Mouse (Mus musculus) G1E-ER4 (cell line): ENCODE measurements around the gene 3110082I17Rik. TPM values are rescaled to one million over a fixed set of nuclear protein-coding genes. Genes with fewer than 3 reads are reported as not detected.

Experiments
- GATA1 ChIP-seq: IDR thresholded peaks from one replicate; pipeline ENCODE4 v1.8.0; 2012; ENCODE audit warnings: low read length, inconsistent platforms
- polyA plus RNA-seq: library from polyadenylated mRNA; stranded (reverse); fragments of >175 nt; gene quantifications from 2 replicates; pipeline ENCODE4 v1.2.3, GENCODE M21; 2012

The 3110082I17Rik gene
- polyA plus RNA-seq, 1 experiment, result 79.0 TPM

- no peak for TF ChIP-seq GATA1
Measured at GRCm38 (mm10) chr5:139466373-139466772, 6.0 kb upstream of the 3110082I17Rik start.

GRCm38 (mm10) chr5:139464874-139465273 lies 4.5 kb upstream of the 3110082I17Rik start:
- no peak for TF ChIP-seq GATA1

DNA sequence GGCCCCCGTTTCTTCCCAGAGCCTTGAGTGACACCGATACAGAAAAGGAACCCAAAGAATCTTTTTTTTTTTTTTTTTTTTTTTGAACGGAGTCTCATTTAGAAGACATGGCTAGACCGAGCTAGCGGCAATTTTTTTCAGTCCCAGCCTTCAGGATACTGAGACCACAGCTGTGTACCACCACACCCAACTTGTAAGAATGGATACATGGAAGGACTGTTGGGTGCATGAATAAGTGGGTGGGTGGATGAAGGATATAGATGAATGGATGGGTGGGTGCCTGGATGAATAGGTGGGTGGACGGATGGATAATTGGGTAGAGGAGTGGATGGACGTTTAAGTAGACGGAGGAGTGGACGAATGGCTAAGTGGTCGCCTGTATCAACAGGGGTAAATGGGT lies 389 bp downstream of the 3110082I17Rik start:
- TF ChIP-seq GATA1, result no peak

DNA sequence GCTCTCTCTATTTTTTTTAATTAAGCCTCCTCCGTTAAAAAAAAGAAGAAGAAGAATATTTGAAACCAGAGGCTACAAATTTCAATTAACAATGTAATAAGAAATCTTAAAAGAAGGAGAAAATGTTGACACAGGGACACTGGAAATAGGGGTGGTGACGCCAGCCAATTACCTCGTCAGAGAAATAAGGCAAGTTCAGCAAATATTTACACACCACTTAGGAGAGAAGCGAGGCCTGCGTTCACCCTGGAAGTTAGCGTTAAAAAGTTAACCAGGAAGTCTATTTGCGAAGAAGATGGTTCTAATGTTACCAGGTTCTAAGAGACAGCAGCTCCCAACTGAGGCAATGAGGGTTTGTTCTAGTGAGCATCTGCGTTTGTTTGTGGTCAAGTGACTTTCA lies 3.1 kb downstream of the 3110082I17Rik start:
- no peak for TF ChIP-seq GATA1

GRCm38 (mm10) chr5:139455166-139455565 lies 5.2 kb downstream of the 3110082I17Rik start:
- no peak for TF ChIP-seq GATA1

GRCm38 (mm10) chr5:139453031-139453430 lies 7.3 kb downstream of the 3110082I17Rik start:
- TF ChIP-seq GATA1, result no peak

- TF ChIP-seq GATA1, result no peak
Measured at GRCm38 (mm10) chr5:139449926-139450325, 10.4 kb downstream of the 3110082I17Rik start.

DNA sequence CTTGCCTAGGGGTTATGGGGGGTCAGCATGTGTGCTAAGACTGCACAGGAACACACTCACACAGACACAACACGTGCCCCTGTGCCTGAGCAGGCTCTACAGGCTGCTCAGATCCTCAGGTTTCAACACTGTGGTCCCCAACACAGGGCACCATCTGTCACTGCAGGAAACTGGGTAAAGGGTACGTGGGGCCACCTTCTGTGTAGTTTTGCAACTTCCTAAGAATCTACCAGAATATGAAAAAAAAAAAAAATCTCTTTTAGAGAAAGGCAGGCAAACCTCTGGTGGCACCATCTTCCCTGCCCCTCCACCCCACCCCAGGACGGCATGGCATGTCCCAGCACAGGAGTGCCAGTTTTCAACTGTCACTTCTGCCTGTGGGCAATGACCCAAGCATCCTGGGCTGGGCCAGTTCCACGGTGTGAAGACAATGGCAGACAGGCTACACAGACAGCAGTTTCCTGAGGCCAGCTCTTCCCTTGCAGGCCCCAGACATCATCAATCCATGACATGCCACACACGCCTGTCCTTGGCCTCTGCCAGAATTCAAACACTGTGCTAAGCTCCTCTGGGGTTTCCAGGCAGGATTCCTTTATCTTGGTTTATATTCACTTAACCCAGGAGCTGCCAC lies 11.1 kb downstream of the 3110082I17Rik start:
- no peak for TF ChIP-seq GATA1

DNA sequence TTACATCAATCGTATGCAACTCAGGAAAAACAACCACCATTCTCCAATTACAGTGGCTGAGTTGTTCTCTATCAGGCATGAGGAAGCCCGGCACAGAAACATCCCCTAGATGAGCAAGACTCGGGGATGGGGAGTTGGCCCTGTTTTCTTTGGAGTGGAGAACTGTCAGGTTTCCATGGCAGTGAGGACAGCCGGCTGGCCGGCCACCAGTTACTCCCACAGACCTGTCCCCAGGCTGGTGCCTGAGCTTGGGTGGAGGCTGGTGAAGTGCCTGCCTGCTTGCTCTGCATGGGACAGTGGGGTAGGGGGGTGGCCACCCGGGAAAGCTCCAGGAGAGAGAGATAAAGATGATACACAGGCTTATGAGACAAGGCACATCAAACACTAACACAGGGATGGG lies 12.3 kb downstream of the 3110082I17Rik start:
- TF ChIP-seq GATA1, result no peak

DNA sequence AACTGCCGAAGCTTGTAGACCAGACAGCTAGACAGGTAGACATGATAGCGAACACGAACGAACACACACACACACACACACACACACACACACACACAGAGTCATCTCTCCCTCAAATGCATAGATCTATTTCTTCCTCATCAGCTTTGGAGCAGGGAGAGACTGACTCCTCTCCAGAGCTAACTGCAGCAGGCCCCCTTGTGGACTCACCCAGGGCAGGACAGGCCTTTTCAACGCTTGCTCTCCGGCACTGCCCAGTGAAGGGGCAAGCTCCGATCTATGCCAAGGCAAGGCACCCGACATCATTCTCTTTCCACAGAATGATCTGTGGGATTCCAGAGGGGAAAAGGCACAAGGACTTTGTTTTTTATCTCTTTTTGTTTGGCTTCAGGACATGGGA lies 15.1 kb downstream of the 3110082I17Rik start:
- no peak for TF ChIP-seq GATA1

GRCm38 (mm10) chr5:139442962-139443361 lies 17.4 kb downstream of the 3110082I17Rik start:
- no peak for TF ChIP-seq GATA1

DNA sequence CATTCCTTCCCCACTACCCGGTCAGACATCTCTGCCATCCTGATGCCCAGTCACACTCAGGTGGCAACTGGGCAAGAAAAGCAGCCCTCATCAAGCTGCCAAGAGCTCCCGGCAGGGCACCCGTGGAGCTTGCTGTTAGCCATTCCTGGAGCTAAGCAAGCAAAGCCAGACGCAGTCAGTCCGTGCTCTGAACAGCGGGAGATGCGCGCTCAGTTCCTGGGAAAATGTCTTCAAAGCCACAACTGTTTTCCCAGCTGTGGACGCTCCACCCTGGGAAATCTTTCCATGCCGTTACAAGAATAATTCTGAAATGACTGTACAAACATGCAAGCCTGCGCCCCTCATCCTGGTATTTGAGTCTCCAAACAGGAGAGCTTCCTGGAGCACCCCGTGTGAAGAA lies 17.9 kb downstream of the 3110082I17Rik start:
- no peak for TF ChIP-seq GATA1

DNA sequence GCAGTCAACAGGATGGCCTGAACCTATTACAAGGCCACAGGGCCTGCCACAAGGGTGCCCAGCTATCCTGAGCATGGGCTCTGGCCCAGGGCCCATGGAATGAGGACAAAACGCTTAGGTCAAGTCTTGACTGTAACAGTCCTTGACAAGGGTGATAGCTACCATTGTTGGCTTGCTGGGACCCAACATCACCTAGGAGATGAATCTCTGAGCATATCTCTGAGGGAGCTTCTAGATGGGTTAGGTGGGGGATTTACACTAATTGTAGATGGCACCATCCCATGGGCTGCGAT lies 18.7 kb downstream of the 3110082I17Rik start:
- TF ChIP-seq GATA1, result no peak

DNA sequence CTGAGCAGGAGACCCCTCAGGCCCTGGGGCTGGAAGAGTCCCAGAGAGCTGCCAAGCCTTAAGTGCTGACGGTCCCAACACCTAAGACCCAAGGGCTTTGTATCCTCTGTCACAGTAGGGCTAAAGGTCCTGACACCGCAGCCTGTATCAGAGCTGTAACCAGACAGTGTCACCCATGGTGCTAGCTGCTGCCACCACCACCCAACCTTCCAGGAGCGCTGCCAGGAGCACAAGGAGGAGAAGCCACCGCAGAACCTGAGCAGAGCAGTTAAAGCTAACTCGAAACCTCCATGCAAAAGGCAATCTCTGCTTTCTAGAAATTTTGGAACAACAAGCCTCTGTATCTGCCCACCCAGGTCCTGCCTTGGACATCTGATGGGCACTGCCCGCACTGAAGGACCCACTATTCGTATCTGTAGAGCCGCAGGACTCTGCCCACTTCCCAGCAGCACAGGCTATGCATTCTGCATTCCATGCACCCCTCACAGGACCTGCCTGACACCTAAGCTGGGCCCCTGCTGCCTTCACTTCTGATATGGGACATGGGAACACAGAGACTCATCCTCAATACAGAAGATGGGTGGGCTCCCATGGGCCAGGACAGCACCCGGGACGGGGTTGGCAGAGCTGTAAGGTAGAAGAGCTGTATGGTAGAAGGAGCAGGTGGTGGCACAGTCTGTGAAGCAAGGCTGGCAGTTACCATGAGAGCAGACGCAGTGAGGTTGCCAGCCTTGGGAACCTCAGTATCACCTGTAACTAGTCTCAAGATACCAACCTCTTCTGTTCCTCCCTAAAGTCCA lies 19.2 kb downstream of the 3110082I17Rik start:
- no peak for TF ChIP-seq GATA1

DNA sequence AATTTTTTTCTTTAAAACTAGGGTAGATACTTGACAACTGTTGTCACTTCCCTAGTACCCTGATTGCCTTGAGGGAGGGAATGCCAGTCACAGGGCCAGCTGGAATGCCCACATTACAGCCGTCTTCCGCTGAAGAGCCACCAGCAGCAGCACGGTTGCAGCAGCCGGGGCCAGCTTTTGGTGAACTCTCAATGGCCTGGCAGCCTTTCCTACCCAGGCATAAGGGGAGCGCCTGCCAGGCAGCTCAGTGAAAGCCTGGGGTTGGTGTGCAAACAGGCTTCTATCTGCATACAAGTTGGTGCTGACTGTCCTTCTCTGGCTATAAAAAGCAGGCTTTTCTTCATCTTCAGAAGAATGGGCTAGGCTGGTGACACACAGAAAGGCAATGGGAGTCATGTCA lies 19.9 kb downstream of the 3110082I17Rik start:
- no peak for TF ChIP-seq GATA1

DNA sequence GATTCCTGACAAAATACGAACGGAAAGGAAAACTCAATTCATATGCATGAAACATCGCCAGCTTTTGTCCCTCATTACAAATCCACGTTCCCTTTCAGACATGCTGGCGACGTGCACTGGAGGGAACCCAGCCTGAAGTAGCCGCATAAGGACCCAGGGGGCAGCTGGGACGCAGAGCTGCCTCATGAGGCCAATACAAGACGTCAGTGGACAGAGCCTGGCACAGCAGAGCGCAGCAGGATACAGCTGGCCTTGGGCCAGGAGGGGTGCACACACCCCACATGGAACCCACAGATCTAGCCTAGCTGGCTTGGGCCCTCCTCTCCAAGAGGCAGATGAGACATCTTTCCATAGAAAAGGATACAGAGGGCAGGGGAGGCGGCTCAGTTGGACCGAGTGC lies 21.9 kb downstream of the 3110082I17Rik start:
- no peak for TF ChIP-seq GATA1

GRCm38 (mm10) chr5:139437769-139438168 lies 22.6 kb downstream of the 3110082I17Rik start:
- TF ChIP-seq GATA1, result no peak
